Mouse (Mus musculus): Measurements from ENCODE around the gene Syn3. TPM values are rescaled to one million over a fixed set of nuclear protein-coding genes. Genes with fewer than 3 reads are reported as not detected.

Gene Syn3
- polyA plus RNA-seq, 1 experiment from 2014 or later, result 5.9 TPM

GRCm38 (mm10) chr10:86134848-86135247 lies 363.8 kb downstream of the Syn3 start:
- Histone ChIP-seq H3K9me3 (replicated peaks; ENCODE audit: low read length) (no peaks in the 10 kb centered on the region), H3K27me3 (ENCODE audit: insufficient read depth, low read length) (no peaks in the 10 kb centered on the region), H3K4me1 (replicated peaks; ENCODE audit: insufficient read depth, low read length) (no peaks in the 10 kb centered on the region), H3K36me3 (ENCODE audit: insufficient read depth, low read length) (no peaks in the 10 kb centered on the region), H3K9ac (ENCODE audit: low read depth, low read length) (no peak overlapping the region), H3K4me3 (replicated peaks; ENCODE audit: low read depth, low read length) (no peak overlapping the region), H3K27ac (no peak overlapping the region), H3K4me2 (ENCODE audit: low read length) (no peak overlapping the region)
- no peak for TF ChIP-seq CTCF (IDR thresholded peaks at IDR 0.05; ENCODE audit: low read depth)
- DNase-seq (ENCODE audit: low spot score) (no peak), ATAC-seq (replicated peaks; ENCODE audit: low FRiP score, low read depth) (no peak)
- 91% methylated on average over 6 of the region's 6 CpGs for WGBS

GRCm38 (mm10) chr10:86134336-86134735 lies 364.4 kb downstream of the Syn3 start:
- Histone ChIP-seq H3K4me3 (replicated peaks; ENCODE audit: low read depth, low read length) (no peak overlapping the region), H3K4me1 (replicated peaks; ENCODE audit: insufficient read depth, low read length) (no peaks in the 10 kb centered on the region), H3K9me3 (replicated peaks; ENCODE audit: low read length) (no peaks in the 10 kb centered on the region), H3K27me3 (ENCODE audit: insufficient read depth, low read length) (no peaks in the 10 kb centered on the region), H3K4me2 (ENCODE audit: low read length) (no peak overlapping the region), H3K36me3 (ENCODE audit: insufficient read depth, low read length) (no peaks in the 10 kb centered on the region), H3K9ac (ENCODE audit: low read depth, low read length) (no peak overlapping the region), H3K27ac (no peak overlapping the region)
- no peak for DNase-seq (ENCODE audit: low spot score)
- WGBS, result 78% methylated on average over 5 of the region's 5 CpGs
- no peak for ATAC-seq (replicated peaks; ENCODE audit: low FRiP score, low read depth)
- no peak for TF ChIP-seq CTCF (IDR thresholded peaks at IDR 0.05; ENCODE audit: low read depth)

- TF ChIP-seq CTCF (IDR thresholded peaks at IDR 0.05; ENCODE audit: low read depth), result no peak
- Histone ChIP-seq H3K4me1 (replicated peaks; ENCODE audit: insufficient read depth, low read length) (no peaks in the 10 kb centered on the region), H3K27ac (no peak overlapping the region), H3K36me3 (ENCODE audit: insufficient read depth, low read length) (no peaks in the 10 kb centered on the region), H3K4me3 (replicated peaks; ENCODE audit: low read depth, low read length) (no peak overlapping the region), H3K9me3 (replicated peaks; ENCODE audit: low read length) (no peaks in the 10 kb centered on the region), H3K9ac (ENCODE audit: low read depth, low read length) (no peak overlapping the region), H3K27me3 (ENCODE audit: insufficient read depth, low read length) (no peaks in the 10 kb centered on the region), H3K4me2 (ENCODE audit: low read length) (no peak overlapping the region)
- DNase-seq (ENCODE audit: low spot score) (no peak), ATAC-seq (replicated peaks; ENCODE audit: low FRiP score, low read depth) (no peak)
- WGBS, result 61% methylated on average over 10 of the region's 10 CpGs
Observed at GRCm38 (mm10) chr10:86132420-86132956, 366.2 kb downstream of the Syn3 start.

GRCm38 (mm10) chr10:86129046-86129445 lies 369.6 kb downstream of the Syn3 start:
- 85% methylated on average over 6 of the region's 6 CpGs for WGBS
- Histone ChIP-seq H3K4me2 (ENCODE audit: low read length) (no peak overlapping the region), H3K27me3 (ENCODE audit: insufficient read depth, low read length) (no peaks in the 10 kb centered on the region), H3K9me3 (replicated peaks; ENCODE audit: low read length) (no peaks in the 10 kb centered on the region), H3K4me1 (replicated peaks; ENCODE audit: insufficient read depth, low read length) (no peaks in the 10 kb centered on the region), H3K9ac (ENCODE audit: low read depth, low read length) (no peak overlapping the region), H3K27ac (no peak overlapping the region), H3K4me3 (replicated peaks; ENCODE audit: low read depth, low read length) (no peak overlapping the region), H3K36me3 (ENCODE audit: insufficient read depth, low read length) (no peaks in the 10 kb centered on the region)
- no peak for TF ChIP-seq CTCF (IDR thresholded peaks at IDR 0.05; ENCODE audit: low read depth)
- ATAC-seq (replicated peaks; ENCODE audit: low FRiP score, low read depth) (no peak), DNase-seq (ENCODE audit: low spot score) (no peak)

GRCm38 (mm10) chr10:86126478-86126877 lies 372.2 kb downstream of the Syn3 start:
- Histone ChIP-seq H3K27ac (no peak overlapping the region), H3K9me3 (replicated peaks; ENCODE audit: low read length) (no peaks in the 10 kb centered on the region), H3K9ac (ENCODE audit: low read depth, low read length) (no peak overlapping the region), H3K4me1 (replicated peaks; ENCODE audit: insufficient read depth, low read length) (no peaks in the 10 kb centered on the region), H3K27me3 (ENCODE audit: insufficient read depth, low read length) (no peaks in the 10 kb centered on the region), H3K4me3 (replicated peaks; ENCODE audit: low read depth, low read length) (no peak overlapping the region), H3K36me3 (ENCODE audit: insufficient read depth, low read length) (no peaks in the 10 kb centered on the region), H3K4me2 (ENCODE audit: low read length) (no peak overlapping the region)
- ATAC-seq (replicated peaks; ENCODE audit: low FRiP score, low read depth) (no peak), DNase-seq (ENCODE audit: low spot score) (no peak)
- no peak for TF ChIP-seq CTCF (IDR thresholded peaks at IDR 0.05; ENCODE audit: low read depth)
- WGBS, result 76% methylated on average over 11 of the region's 11 CpGs

- Histone ChIP-seq H3K9ac (ENCODE audit: low read depth, low read length) (no peak overlapping the region), H3K4me1 (replicated peaks; ENCODE audit: insufficient read depth, low read length) (no peaks in the 10 kb centered on the region), H3K4me3 (replicated peaks; ENCODE audit: low read depth, low read length) (no peak overlapping the region), H3K27ac (no peak overlapping the region), H3K4me2 (ENCODE audit: low read length) (no peak overlapping the region), H3K9me3 (replicated peaks; ENCODE audit: low read length) (no peaks in the 10 kb centered on the region), H3K36me3 (ENCODE audit: insufficient read depth, low read length) (no peaks in the 10 kb centered on the region), H3K27me3 (ENCODE audit: insufficient read depth, low read length) (no peaks in the 10 kb centered on the region)
- ATAC-seq (replicated peaks; ENCODE audit: low FRiP score, low read depth) (no peak), DNase-seq (ENCODE audit: low spot score) (no peak)
- no peak for TF ChIP-seq CTCF (IDR thresholded peaks at IDR 0.05; ENCODE audit: low read depth)
- 80% methylated on average over 2 of the region's 2 CpGs for WGBS
Observed at GRCm38 (mm10) chr10:86125421-86125820, 373.3 kb downstream of the Syn3 start.

- Histone ChIP-seq H3K4me2 (ENCODE audit: low read length) (no peak overlapping the region), H3K9ac (ENCODE audit: low read depth, low read length) (no peak overlapping the region), H3K27ac (peak overlapping the region; percentile 51), H3K9me3 (replicated peaks; ENCODE audit: low read length) (no peaks in the 10 kb centered on the region), H3K4me3 (replicated peaks; ENCODE audit: low read depth, low read length) (no peak overlapping the region), H3K27me3 (ENCODE audit: insufficient read depth, low read length) (no peaks in the 10 kb centered on the region), H3K36me3 (ENCODE audit: insufficient read depth, low read length) (no peaks in the 10 kb centered on the region), H3K4me1 (replicated peaks; ENCODE audit: insufficient read depth, low read length) (no peaks in the 10 kb centered on the region)
- DNase-seq (ENCODE audit: low spot score) (peak; percentile 72), ATAC-seq (replicated peaks; ENCODE audit: low FRiP score, low read depth) (no peak; the same call in 1 of the 2 replicates)
- 16% methylated on average over 4 of the region's 4 CpGs for WGBS
- TF ChIP-seq CTCF (IDR thresholded peaks at IDR 0.05; ENCODE audit: low read depth), result no peak
Observed at GRCm38 (mm10) chr10:86124115-86124514, 374.6 kb downstream of the Syn3 start.

All from kidney, postnatal 0 days (tissue).